Mouse (Mus musculus) midbrain, postnatal 0 days (tissue): ENCODE measurements around the gene Ptpro. TPM values are rescaled to one million over a fixed set of nuclear protein-coding genes. Genes with fewer than 3 reads are reported as not detected.
A peak's percentile ranks its signal among the peaks of the same experiment; 100 is the strongest.

ENCODE experiments used
- ATAC-seq: fragments of 200-750 bp; cut with Nextera tagmentation; 2 replicates; pipeline ENCODE4 v1.8.0; 2017; ENCODE audit warnings: moderate number of reproducible peaks, mild to moderate bottlenecking, moderate TSS enrichment, moderate library complexity; ENCODE audit not compliant: low FRiP score
- DNase-seq: peaks from one replicate; pipeline ENCODE4 v3.0.0-alpha.2; 2015; ENCODE audit warnings: low spot score
- H3K27ac ChIP-seq: fragments of 300-500 bp; sonication (generic); 2 replicates; pipeline ENCODE4 v1.5.1; 2014; ENCODE audit warnings: low read depth, mild to moderate bottlenecking, low read length, mixed read lengths
- H3K27me3 ChIP-seq: fragments of 300-500 bp; sonication (generic); 2 replicates; pipeline ENCODE4 v1.6.1; 2014; ENCODE audit warnings: low read length, control low read depth, mixed read lengths; ENCODE audit not compliant: insufficient read depth
- H3K36me3 ChIP-seq: fragments of 300-500 bp; sonication (generic); 2 replicates; pipeline ENCODE4 v1.6.1; 2014; ENCODE audit warnings: low read length, control low read depth, mixed read lengths; ENCODE audit not compliant: insufficient read depth
- H3K4me1 ChIP-seq: fragments of 300-500 bp; sonication (generic); 2 replicates; pipeline ENCODE4 v1.6.1; 2014; ENCODE audit warnings: mild to moderate bottlenecking, control low read depth, antibody characterized with exemption, low read length, mixed read lengths; ENCODE audit not compliant: insufficient read depth
- H3K4me2 ChIP-seq: fragments of 300-500 bp; sonication (generic); 2 replicates; pipeline ENCODE4 v1.6.1; 2014; ENCODE audit warnings: low read depth, mild to moderate bottlenecking, low read length, mixed read lengths; ENCODE audit not compliant: poor library complexity, severe bottlenecking
- H3K4me3 ChIP-seq: fragments of 300-500 bp; sonication (generic); 2 replicates; pipeline ENCODE4 v1.5.1; 2014; ENCODE audit warnings: low read depth, mild to moderate bottlenecking, low read length, moderate library complexity
- H3K9ac ChIP-seq: fragments of 300-500 bp; sonication (generic); replicated peaks from 2 replicates; pipeline ENCODE4 v1.6.1; 2014; ENCODE audit warnings: mild to moderate bottlenecking, low read length, moderate library complexity, mixed read lengths; ENCODE audit not compliant: poor library complexity, severe bottlenecking
- H3K9me3 ChIP-seq: fragments of 300-500 bp; sonication (generic); 2 replicates; pipeline ENCODE4 v1.6.1; 2016; ENCODE audit warnings: low read length, control low read depth
- CTCF ChIP-seq: IDR thresholded peaks from 2 replicates; pipeline ENCODE4 v1.5.1; 2016; ENCODE audit warnings: antibody characterized with exemption, mild to moderate bottlenecking
- WGBS: fragments of 180-500 bp; shearing (Covaris S2); extraction: QIAGEN DNeasy Blood & Tissue Kit; methylation state at CpG from one replicate; pipeline ENCODE4 v1.1.7; 2014; 5-methylcytosine and 5-hydroxymethylcytosine counted together
- polyA plus RNA-seq: library from polyadenylated mRNA; unstranded; fragments of >200 nt; fragmentation: Nextera tagmentation; extraction: Ambion mirVana; gene quantifications from 2 replicates; pipeline ENCODE4 v1.2.1, GENCODE M21; 2015
- total RNA-seq: library from RNA; depleted of rRNA; stranded (reverse); fragments of >200 nt; gene quantifications from 2 replicates; pipeline ENCODE4 v1.2.3, GENCODE M21; 2014

Gene Ptpro
- total and polyA plus RNA-seq, 2 experiments from 2014 or later: 58.7 to 122 TPM

DNA sequence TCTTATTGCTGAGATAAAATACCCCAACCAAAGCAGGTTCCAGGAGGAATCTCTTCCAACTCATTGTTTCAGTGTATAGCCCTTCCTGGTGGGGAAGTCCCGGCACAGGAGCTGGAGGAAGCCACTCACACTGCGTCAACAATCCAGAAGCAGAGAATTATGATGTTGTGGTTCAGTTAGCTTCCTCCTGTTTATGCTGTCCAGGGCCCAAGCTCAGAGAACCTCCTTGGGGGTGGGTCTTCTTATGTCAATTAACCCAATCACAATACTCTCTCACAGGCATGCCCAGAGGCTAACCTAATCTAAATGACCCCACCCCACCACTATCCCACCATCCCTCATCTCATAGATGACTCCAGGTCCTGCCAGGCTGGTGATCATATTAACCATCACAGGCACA is 160.9 kb downstream of the Ptpro start:
- H3K9ac ChIP-seq: no peak overlapping the region
- no peak overlapping the region for H3K27ac ChIP-seq
- H3K4me2 ChIP-seq: no peak overlapping the region
- WGBS: 66% methylated on average over 2 of the region's 2 CpGs
- 0 out of 2 replicates have a peak, but pooled peaks cover 3% of the 10 kb centered on the region for H3K4me1 ChIP-seq
- no peak overlapping the region for H3K4me3 ChIP-seq
- no peaks in the 10 kb centered on the region for H3K27me3 ChIP-seq
- H3K36me3 ChIP-seq: no peaks in the 10 kb centered on the region; the same call in 1 of the 2 replicates
- no peaks in the 10 kb centered on the region for H3K9me3 ChIP-seq
- DNase-seq (no peak), ATAC-seq (no peak)
- TF ChIP-seq CTCF: no peak

DNA sequence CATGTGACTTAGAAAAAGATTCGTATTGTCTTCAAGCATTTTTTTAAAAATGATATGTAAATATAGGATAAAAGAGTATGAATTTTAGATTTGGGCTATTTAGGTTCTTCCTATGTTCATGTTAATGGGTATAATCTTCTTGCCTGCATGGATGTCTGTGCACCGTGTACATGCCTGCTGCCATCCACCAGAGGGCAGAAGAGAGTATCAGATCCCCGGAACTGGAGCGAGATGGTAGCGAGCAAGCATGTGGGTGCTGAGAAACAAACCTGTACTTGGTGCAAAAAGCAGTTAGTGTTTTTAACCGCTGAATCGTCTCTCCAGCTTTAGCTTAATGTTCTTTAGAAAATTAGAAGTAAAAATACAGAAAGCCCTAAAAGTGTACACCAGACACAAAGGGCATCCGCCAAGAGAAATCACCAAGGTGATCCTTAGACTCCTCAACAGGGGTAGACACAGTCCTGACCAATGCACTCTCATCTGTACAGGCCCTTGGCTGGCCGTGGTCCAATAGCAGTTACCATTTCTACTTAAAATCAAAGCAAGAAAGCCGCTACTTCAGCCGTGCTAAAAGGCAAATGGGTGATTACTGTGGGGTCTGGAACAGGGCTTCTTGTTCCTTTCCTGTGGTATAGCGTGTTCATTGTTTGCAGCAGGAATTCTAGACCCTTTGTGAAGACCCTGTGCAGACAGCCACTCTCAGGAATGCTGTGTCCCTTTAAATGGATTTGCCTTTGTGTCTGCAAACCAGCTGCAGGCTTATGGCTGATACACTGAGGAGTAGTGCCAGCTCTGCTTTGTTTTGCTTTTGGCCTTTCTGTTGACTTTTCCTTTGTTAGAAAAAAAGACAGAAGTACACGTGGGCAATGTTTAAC is 162.6 kb downstream of the Ptpro start:
- Histone ChIP-seq H3K4me2 (no peak overlapping the region), H3K9ac (no peak overlapping the region), H3K4me3 (no peak overlapping the region), H3K27me3 (no peaks in the 10 kb centered on the region), H3K9me3 (no peaks in the 10 kb centered on the region), H3K27ac (no peak overlapping the region), H3K4me1 (0 out of 2 replicates have a peak, but pooled peaks cover 3% of the 10 kb centered on the region), H3K36me3 (no peaks in the 10 kb centered on the region; the same call in 1 of the 2 replicates)
- 46% methylated on average over 13 of the region's 13 CpGs for WGBS
- DNase-seq (peak; percentile 37), ATAC-seq (peak; percentile 44; the same call in 1 of the 2 replicates)
- TF ChIP-seq CTCF: peak; percentile 85

DNA sequence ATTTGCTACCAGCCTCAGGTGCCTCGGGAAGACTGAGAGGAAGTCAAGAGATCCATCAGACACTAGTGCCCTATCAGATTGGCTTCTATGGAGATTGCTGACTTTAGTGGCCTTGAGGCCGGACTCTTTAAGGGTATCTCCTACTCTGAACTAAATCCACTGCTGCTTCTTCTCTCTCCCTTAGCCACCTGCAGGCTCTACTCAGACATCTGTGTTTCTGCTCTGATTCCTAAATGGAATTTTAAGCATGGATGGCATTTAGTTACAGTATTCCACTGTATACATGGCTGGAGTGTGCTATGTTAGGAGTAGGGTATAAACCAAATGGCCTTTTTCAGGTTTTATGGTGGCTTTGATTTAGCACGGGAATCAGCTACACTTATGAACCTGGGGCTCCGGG is 170.7 kb downstream of the Ptpro start:
- Histone ChIP-seq H3K4me3 (no peak overlapping the region), H3K27me3 (no peaks in the 10 kb centered on the region), H3K36me3 (peaks cover 6% of the 10 kb centered on the region; the same call in 1 of the 2 replicates), H3K4me2 (no peak overlapping the region), H3K9ac (no peak overlapping the region), H3K9me3 (no peaks in the 10 kb centered on the region), H3K27ac (no peak overlapping the region), H3K4me1 (no peaks in the 10 kb centered on the region)
- ATAC-seq (no peak), DNase-seq (no peak)
- TF ChIP-seq CTCF: no peak
- WGBS: 91% methylated on average over 4 of the region's 4 CpGs

DNA sequence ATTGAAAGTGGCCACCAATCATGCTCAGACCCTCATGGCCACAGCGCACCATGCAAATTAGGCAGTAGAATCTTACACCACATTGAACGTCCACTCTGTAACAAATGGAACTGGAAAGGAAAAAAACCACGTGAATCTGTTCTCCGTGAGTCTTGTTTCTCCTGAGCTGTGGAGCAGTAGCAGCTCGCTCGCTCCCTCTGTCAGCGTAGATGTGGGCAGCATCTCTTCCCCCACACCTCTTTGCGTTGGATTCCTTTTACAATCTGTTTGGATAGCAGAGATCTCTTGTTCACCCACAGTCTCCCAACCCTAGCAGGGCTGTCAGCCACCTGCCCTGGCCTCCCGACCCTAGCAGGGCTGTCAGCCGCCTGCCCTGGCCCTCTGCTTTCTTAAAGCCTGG is 171.7 kb downstream of the Ptpro start:
- DNase-seq: no peak
- WGBS: 74% methylated on average over 10 of the region's 10 CpGs
- no peak for TF ChIP-seq CTCF
- no peak overlapping the region for H3K4me3 ChIP-seq
- no peak overlapping the region for H3K4me2 ChIP-seq
- H3K9ac ChIP-seq: no peak overlapping the region
- H3K36me3 ChIP-seq: peaks cover 6% of the 10 kb centered on the region; the same call in 1 of the 2 replicates
- no peak for ATAC-seq
- H3K27me3 ChIP-seq: no peaks in the 10 kb centered on the region
- H3K9me3 ChIP-seq: no peaks in the 10 kb centered on the region
- no peaks in the 10 kb centered on the region for H3K4me1 ChIP-seq
- H3K27ac ChIP-seq: no peak overlapping the region

DNA sequence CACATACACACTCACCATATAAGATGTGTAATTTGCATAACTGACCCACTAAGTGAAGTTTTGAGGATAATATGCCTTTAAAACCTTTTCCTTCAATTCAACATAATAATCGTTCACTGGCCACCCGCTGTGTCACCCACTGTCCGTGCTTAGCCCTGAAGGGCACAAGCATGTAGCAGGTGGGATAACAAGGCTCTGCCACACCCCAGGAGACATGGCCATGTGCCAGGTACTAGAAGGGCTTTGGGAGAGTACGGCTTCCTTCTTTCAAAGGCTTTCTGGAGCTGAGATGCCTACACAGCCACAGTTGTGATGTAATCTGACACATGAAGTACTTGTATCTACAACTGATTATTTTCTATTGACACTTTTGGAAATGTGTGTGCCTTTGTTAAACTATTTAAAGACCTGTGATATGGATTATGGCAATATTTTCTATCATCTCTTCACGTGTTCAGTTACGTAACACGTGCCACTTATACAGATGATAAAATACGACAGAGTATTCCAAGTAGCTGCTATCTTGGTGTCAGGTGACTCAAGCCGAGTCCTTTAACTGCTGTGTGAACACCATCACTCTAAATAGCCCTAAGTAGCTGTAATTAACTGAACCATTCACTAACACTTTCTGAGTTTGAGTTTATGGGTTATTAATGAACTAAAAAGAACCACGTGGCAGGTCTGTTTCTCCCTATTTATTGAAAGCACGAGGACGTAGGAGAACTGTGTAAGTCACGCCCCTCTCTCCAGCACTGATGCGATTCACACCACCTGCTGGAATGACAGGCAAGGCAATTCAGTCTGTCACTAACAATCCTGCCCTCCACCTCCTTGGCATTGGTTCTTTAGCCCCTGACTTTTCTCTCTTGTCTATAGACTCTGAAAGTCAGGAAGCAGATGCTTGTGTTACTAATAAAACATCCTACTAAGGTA is 173.6 kb downstream of the Ptpro start:
- TF ChIP-seq CTCF: 0 out of 2 replicates have a peak, but pooled peaks have one; percentile 8
- no peak overlapping the region for H3K27ac ChIP-seq
- DNase-seq (no peak), ATAC-seq (no peak)
- no peaks in the 10 kb centered on the region for H3K27me3 ChIP-seq
- no peaks in the 10 kb centered on the region for H3K9me3 ChIP-seq
- no peaks in the 10 kb centered on the region for H3K4me1 ChIP-seq
- 61% methylated on average over 14 of the region's 14 CpGs for WGBS
- H3K4me2 ChIP-seq: no peak overlapping the region
- no peak overlapping the region for H3K4me3 ChIP-seq
- no peak overlapping the region for H3K9ac ChIP-seq
- H3K36me3 ChIP-seq: peaks cover 8% of the 10 kb centered on the region; the same call in 1 of the 2 replicates
